Mouse (Mus musculus) gastrocnemius, adult 2 months (tissue): ENCODE data around the gene Tradd. TPM values are rescaled to one million over a fixed set of nuclear protein-coding genes. Genes with fewer than 3 reads are reported as not detected.
A peak's percentile ranks its signal among the peaks of the same experiment; 100 is the strongest.

Experiments used
- DNase-seq: peaks from one replicate; pipeline ENCODE4 v3.0.0; 2022
- H3K27ac ChIP-seq: fragments of 200-600 bp; 2 replicates; pipeline ENCODE4 v1.8.1; 2022; ENCODE audit warnings: mild to moderate bottlenecking
- H3K4me3 ChIP-seq: fragments of 200-600 bp; 2 replicates; pipeline ENCODE4 v1.8.1; 2022; ENCODE audit warnings: mild to moderate bottlenecking, moderate library complexity
- CTCF ChIP-seq: fragments of 200-600 bp; IDR thresholded peaks from 2 replicates; pipeline ENCODE4 v1.8.1; 2022; ENCODE audit warnings: antibody characterized with exemption, mild to moderate bottlenecking, moderate library complexity
- intact Hi-C: fragments of 180-260 bp; cut with DNase I; formaldehyde crosslinking; loops from one replicate; pipeline ENCODE4 v1.15.1; 2025
- total RNA-seq, 2 experiments: library from RNA; stranded (reverse); gene quantifications; 2 replicates each; pipeline ENCODE4 v1.2.3; 2021

Tradd gene
- total RNA-seq, 2 experiments from 2014 or later = 2.4 to 2.9 TPM

- no peak for TF ChIP-seq CTCF
- intact Hi-C loops = loop anchor here (10.0 kb wide), 1 partner anchor 622 kb away; no protein-coding TSS in a partner anchor
- DNase-seq = peak; percentile 89
- Histone ChIP-seq H3K4me3 (peak overlapping the region; percentile 81), H3K27ac (peak overlapping the region; percentile 94)
Measured at GRCm38 (mm10) chr8:105276292-105277120, 12.1 kb upstream of the Tradd start.

- peak within 1 kb of the TSS; percentile 94 for H3K27ac ChIP-seq
- peak within 1 kb of the TSS; percentile 81 for H3K4me3 ChIP-seq
- intact Hi-C loops = loop anchor here (10.0 kb wide), 1 partner anchor 621 kb away; no protein-coding TSS in a partner anchor
- TF ChIP-seq CTCF = no peak
- no peak for DNase-seq
Measured at GRCm38 (mm10) chr8:105275840-105276239, 11.4 kb upstream of the Tradd start, which contains the start of gene Nol3. Nol3 (plus strand) TSS chr8:105276140.

GRCm38 (mm10) chr8:105275387-105275786, 11.0 kb upstream of the Tradd start:
- peak; percentile 21 for DNase-seq
- intact Hi-C loops = loop anchor here (10.0 kb wide), 1 partner anchor 621 kb away; no protein-coding TSS in a partner anchor
- Histone ChIP-seq H3K4me3 (peak overlapping the region; percentile 81), H3K27ac (peak overlapping the region; percentile 94)
- TF ChIP-seq CTCF = no peak

- Histone ChIP-seq H3K27ac (no peak overlapping the region), H3K4me3 (no peak overlapping the region)
- TF ChIP-seq CTCF = no peak
- intact Hi-C loops = loop anchor here (10.0 kb wide), 1 partner anchor 616 kb away; no protein-coding TSS in a partner anchor
- no peak for DNase-seq
Measured at GRCm38 (mm10) chr8:105270916-105271186, 6.4 kb upstream of the Tradd start.

- peak overlapping the region; percentile 92 for H3K27ac ChIP-seq
- intact Hi-C loops = loop anchor here (10.0 kb wide), 1 partner anchor 616 kb away; no protein-coding TSS in a partner anchor
- no peak for DNase-seq
- H3K4me3 ChIP-seq = peak overlapping the region; percentile 81
- TF ChIP-seq CTCF = no peak
Measured at GRCm38 (mm10) chr8:105270101-105270915, 5.9 kb upstream of the Tradd start.

- no peak for TF ChIP-seq CTCF
- DNase-seq = peak; percentile 91
- intact Hi-C loops = no loop called here
- Histone ChIP-seq H3K27ac (peak within 1 kb of the TSS; percentile 92), H3K4me3 (peak within 1 kb of the TSS; percentile 81)
Measured at GRCm38 (mm10) chr8:105269461-105269947, 5.1 kb upstream of the Tradd start, which contains the start of gene Hsf4. Hsf4 (plus strand) TSS chr8:105269801.

GRCm38 (mm10) chr8:105269075-105269458, 4.7 kb upstream of the Tradd start:
- Histone ChIP-seq H3K4me3 (peak overlapping the region; percentile 81), H3K27ac (peak overlapping the region; percentile 92)
- intact Hi-C loops = no loop called here
- DNase-seq = no peak
- no peak for TF ChIP-seq CTCF

DNA sequence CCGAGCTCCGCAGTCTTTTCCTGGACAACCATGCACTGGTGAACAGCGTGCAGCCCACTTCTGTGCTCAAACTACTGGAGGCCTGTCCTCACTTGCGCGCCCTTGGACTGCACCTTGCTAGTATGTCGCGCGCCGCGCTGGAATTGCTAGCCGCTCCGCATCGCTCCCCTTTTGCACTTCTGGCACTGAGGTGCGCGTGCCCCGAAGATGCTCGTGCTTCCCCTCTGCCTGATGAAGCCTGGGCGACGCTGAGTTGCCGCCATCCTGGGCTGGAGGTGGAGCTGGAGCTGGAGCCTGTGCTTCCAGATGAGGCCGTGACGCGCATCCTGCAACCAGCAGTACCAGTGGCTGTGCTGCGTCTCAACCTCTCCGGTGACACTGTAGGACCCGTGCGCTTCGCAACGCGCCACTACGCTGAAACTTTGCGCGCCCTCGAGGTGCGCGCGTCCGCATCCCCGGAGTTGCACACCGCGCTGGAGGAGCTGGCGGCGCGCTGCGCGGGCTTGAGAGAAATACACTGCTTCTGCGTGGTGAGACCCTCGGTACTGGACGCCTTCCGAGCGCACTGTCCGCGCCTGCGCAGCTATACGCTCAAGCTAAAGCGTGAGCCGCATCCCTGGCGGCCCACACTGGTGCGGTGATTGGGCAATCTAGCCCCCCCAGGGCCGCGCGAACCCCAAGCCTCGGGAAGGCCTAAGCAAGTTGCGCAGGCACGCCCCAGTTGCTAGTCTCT, 4.1 kb upstream of the Tradd start:
- DNase-seq = no peak
- Histone ChIP-seq H3K4me3 (peak overlapping the region; percentile 81), H3K27ac (peak overlapping the region; percentile 92)
- TF ChIP-seq CTCF = no peak
- intact Hi-C loops = no loop called here

DNA sequence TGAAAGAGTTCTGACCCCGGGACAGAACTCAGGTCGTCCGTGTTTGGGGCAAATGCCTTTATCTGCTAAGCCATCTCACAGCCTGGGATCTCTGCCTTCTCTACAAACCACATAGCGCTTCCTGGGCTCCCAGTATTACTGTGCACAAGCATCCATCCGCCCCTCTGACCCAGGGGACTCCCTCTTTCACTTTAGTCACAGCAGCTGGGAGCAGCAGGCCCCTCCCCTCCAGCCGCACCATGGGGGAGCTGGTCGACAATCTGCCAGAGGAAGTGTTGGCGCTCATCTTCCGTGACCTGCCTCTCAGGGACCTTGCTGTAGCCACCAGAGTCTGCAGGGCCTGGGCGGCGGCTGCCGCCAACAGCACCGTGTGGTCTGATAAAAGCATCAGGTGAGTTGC, 2.4 kb upstream of the Tradd start:
- H3K4me3 ChIP-seq = no peak overlapping the region
- TF ChIP-seq CTCF = no peak
- H3K27ac ChIP-seq = no peak overlapping the region
- DNase-seq = no peak
- intact Hi-C loops = no loop called here

DNA sequence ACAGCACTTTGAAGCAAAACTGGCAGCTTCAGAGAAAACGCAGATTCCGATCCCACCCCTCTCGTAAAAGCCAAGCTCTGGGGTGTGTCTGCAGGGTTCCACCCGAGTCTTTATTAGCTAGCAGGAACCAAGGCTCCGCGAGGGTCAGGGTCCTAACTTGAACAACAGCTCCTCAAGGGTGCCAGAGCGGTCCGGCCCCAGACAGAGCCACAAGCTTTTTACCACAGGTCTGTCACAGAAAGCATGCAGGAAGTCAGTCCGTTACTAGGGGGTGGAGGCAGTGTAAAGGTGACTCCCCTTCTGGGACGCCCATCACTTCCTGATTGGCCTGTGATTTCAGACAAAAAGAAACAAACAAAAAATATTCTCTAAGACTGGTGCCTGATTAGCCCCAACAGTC, 719 bp upstream of the Tradd start:
- Histone ChIP-seq H3K27ac (peak overlapping the region; percentile 82), H3K4me3 (peak overlapping the region; percentile 90)
- TF ChIP-seq CTCF = no peak
- intact Hi-C loops = no loop called here
- no peak for DNase-seq

DNA sequence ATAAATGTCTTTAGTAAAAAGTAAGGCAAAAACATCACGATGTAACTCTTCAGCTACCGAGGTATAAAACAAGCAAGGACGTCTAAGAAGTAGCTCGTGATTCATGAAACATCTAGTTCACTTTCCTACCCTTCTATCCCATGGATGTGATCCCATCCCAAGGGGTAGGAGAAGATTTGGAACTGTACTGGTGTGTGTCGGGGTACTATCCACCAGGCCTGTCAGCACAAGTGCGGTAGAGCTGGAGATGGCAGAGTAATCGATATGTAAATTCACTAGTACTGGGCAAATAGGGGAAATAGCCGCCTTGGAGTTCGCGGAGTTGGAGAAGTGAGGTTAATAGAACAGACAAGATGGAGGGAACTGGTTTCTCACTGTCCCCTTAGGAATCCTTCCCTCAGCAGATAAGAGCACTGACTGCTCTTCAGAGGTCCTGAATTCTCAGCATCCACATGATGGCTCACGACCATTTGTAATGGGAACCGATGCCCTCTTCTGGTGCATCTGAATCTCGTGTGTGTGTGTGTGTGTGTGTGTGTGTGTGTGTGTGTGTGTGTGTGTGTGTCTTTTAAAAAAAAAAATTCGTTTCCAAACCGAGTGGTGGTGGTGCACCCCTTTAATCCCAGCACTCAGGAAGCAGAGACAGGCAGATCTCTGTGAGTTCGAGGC, 1.0 kb downstream of the Tradd start:
- no peak for TF ChIP-seq CTCF
- DNase-seq = no peak
- H3K27ac ChIP-seq = no peak overlapping the region
- peak overlapping the region; percentile 90 for H3K4me3 ChIP-seq
- intact Hi-C loops = no loop called here
